Mouse (Mus musculus): ENCODE data around the gene Cyp4f16.
"Not testable (repeated sequence)": the region's sequence is repeated elsewhere in the genome, so short reads cannot be mapped to it uniquely, and the experiment has no call there.

DNA sequence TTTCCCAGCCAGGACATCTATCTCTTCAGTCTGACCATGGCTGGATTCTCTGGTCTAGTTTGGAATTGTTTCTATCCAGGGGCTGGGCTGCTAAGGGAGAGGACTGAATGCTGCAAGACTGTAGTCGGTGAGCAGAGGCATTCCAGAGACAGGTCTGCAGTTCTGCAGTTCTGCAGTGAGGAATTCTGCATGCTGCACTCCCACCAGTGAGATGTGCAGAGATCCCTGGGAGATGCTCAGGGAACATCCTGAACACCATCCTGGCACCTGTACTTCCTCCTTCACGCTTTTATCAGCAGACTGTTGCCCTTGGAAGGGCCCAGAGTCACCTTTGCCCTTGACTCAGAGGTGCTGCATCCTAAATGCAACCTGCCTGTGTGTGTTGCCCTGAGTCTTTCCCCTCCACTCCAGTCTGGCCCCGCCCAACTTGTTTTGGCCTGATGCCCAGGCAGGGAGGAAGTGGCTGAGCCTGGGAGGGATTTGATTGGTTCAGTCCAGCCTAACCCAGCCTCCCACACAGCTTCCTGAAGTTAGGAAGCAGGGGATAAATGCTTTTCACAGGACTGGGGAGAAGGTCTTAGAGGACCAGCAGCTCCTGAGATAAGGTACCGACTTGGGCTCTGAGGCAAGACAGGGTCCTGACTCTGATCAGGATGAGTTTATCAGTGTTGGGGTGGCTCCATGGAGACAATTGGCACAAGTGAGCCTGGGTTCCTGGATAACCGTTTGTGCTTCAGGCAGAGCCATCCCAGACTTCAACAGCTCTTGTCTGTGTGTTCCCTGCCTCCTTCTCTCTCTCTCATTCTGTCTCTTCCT, at the start of gene Cyp4f16:
- TF ChIP-seq CTCF, EP300 (IDR thresholded peaks at IDR 0.05; ENCODE audit: low read depth): not testable (repeated sequence)

Measured in liver, embryonic 14.5 days (tissue).